Mouse (Mus musculus): ENCODE data around the gene Sema4b.

Sema4b gene

GRCm38 (mm10) chr7:80165432-80165831 lies 21.2 kb upstream of the Sema4b start:
- TF ChIP-seq GATA4 (IDR thresholded peaks at IDR 0.05; ENCODE audit: insufficient replicate concordance, low read length) = no peak

GRCm38 (mm10) chr7:80166740-80167139 lies 19.9 kb upstream of the Sema4b start:
- no peak for TF ChIP-seq GATA4 (IDR thresholded peaks at IDR 0.05; ENCODE audit: insufficient replicate concordance, low read length)

GRCm38 (mm10) chr7:80169847-80170246 lies 16.8 kb upstream of the Sema4b start:
- TF ChIP-seq GATA4 (IDR thresholded peaks at IDR 0.05; ENCODE audit: insufficient replicate concordance, low read length) = no peak

GRCm38 (mm10) chr7:80171345-80171744 lies 15.3 kb upstream of the Sema4b start:
- TF ChIP-seq GATA4 (IDR thresholded peaks at IDR 0.05; ENCODE audit: insufficient replicate concordance, low read length) = no peak

GRCm38 (mm10) chr7:80172069-80172956 lies 14.3 kb upstream of the Sema4b start:
- TF ChIP-seq GATA4 (IDR thresholded peaks at IDR 0.05; ENCODE audit: insufficient replicate concordance, low read length) = no peak

GRCm38 (mm10) chr7:80176159-80176558 lies 10.5 kb upstream of the Sema4b start:
- TF ChIP-seq GATA4 (IDR thresholded peaks at IDR 0.05; ENCODE audit: insufficient replicate concordance, low read length) = no peak

- TF ChIP-seq GATA4 (IDR thresholded peaks at IDR 0.05; ENCODE audit: insufficient replicate concordance, low read length) = no peak
These were observed 9.2 kb upstream of the Sema4b start for GRCm38 (mm10) chr7:80177438-80177837.

GRCm38 (mm10) chr7:80178037-80178729 lies 8.5 kb upstream of the Sema4b start:
- no peak for TF ChIP-seq GATA4 (IDR thresholded peaks at IDR 0.05; ENCODE audit: insufficient replicate concordance, low read length)

GRCm38 (mm10) chr7:80179327-80179726 lies 7.3 kb upstream of the Sema4b start:
- TF ChIP-seq GATA4 (IDR thresholded peaks at IDR 0.05; ENCODE audit: insufficient replicate concordance, low read length) = no peak

- TF ChIP-seq GATA4 (IDR thresholded peaks at IDR 0.05; ENCODE audit: insufficient replicate concordance, low read length) = no peak
These were observed 6.9 kb upstream of the Sema4b start for GRCm38 (mm10) chr7:80179790-80180189.

GRCm38 (mm10) chr7:80180202-80180601 lies 6.4 kb upstream of the Sema4b start:
- no peak for TF ChIP-seq GATA4 (IDR thresholded peaks at IDR 0.05; ENCODE audit: insufficient replicate concordance, low read length)

- no peak for TF ChIP-seq GATA4 (IDR thresholded peaks at IDR 0.05; ENCODE audit: insufficient replicate concordance, low read length)
These were observed 5.6 kb upstream of the Sema4b start for GRCm38 (mm10) chr7:80181078-80181477.

- TF ChIP-seq GATA4 (IDR thresholded peaks at IDR 0.05; ENCODE audit: insufficient replicate concordance, low read length) = no peak
These were observed 4.5 kb upstream of the Sema4b start for GRCm38 (mm10) chr7:80182139-80182538.

- TF ChIP-seq GATA4 (IDR thresholded peaks at IDR 0.05; ENCODE audit: insufficient replicate concordance, low read length) = no peak
These were observed 3.2 kb upstream of the Sema4b start for GRCm38 (mm10) chr7:80183466-80183865.

GRCm38 (mm10) chr7:80183969-80184368 lies 2.7 kb upstream of the Sema4b start:
- no peak for TF ChIP-seq GATA4 (IDR thresholded peaks at IDR 0.05; ENCODE audit: insufficient replicate concordance, low read length)

- no peak for TF ChIP-seq GATA4 (IDR thresholded peaks at IDR 0.05; ENCODE audit: insufficient replicate concordance, low read length)
These were observed 2.1 kb upstream of the Sema4b start for GRCm38 (mm10) chr7:80184551-80184950.
